Mouse (Mus musculus) neutrophil, adult 65 days (primary cell): ENCODE results near the gene A630010A05Rik. TPM values are rescaled to one million over a fixed set of nuclear protein-coding genes. Genes with fewer than 3 reads are reported as not detected.

Source experiments
- total RNA-seq: library from RNA; stranded (reverse); gene quantifications from 2 replicates; pipeline ENCODE4 v1.2.4, GENCODE M21; 2023

A630010A05Rik gene
- not detected in 2 replicates for total RNA-seq

GRCm38 (mm10) chr16:14562017-14562416 is at the start of gene A630010A05Rik:
A630010A05Rik (plus strand) TSS chr16:14562317.

Other genes with a start within 250 kb of the A630010A05Rik start
- gene Fopnl, start 244.9 kb upstream of the A630010A05Rik start, total RNA-seq = 31.6 and 32.9 TPM in 2 replicates
- gene Abcc1, start 200.8 kb upstream of the A630010A05Rik start, total RNA-seq = 19.7 and 34.6 TPM in 2 replicates